Mouse (Mus musculus) spleen, embryonic (tissue): ENCODE measurements at regions not wholly inside any gene's neighbourhood (a gene's known extent, or its start where the extent isn't known, plus 50 kb on each side); places are given as distances from the start of the nearest gene placed in this dataset.
"Not testable (repeated sequence)": the region's sequence is repeated elsewhere in the genome, so short reads cannot be mapped to it uniquely, and the experiment has no call there.

Source experiments
- CTCF ChIA-PET: fragments of 350-600 bp; sonication (Branson Sonifier 250); formaldehyde crosslinking; loops from one replicate; lab custom pipeline; 2022; lab: Charles Lee

DNA sequence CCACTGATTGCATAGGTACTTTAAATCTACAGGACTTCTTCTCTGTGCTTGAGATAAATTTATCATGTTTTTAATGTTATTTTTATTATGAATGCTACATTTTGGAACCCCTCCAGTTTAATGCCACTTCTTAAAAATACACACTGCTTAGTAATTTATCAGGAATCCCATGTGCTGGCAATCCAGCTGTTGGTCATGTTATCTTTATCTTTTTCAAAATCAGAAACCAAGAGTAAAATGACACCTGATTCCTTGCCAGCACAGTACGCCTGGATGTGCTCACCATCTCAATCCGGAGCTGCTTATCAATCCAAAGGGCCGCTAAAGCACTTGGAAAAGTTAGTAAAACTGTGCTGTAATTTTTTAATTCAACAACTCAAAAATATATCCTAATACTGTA lies 497.1 kb downstream of the Hdgfl1 start:
- CTCF ChIA-PET: no interaction called here

DNA sequence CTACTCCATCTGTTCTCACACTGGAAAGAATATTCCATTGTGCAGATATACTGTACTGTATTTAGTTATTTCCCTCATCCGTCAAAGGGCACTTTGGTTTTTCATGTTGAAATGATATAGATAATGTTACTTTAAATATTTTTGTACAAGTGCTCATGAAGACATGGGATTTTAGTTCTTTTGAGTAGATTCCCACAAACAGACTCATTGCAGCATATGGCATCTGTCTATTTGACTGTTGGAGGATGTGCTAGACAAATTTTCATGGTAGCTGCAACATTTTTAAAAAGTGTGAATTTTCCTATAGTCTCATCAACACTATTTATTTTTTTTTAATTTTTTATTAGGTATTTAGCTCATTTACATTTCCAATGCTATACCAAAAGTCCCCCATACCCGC lies 502.5 kb downstream of the Hdgfl1 start:
- CTCF ChIA-PET: no interaction called here

DNA sequence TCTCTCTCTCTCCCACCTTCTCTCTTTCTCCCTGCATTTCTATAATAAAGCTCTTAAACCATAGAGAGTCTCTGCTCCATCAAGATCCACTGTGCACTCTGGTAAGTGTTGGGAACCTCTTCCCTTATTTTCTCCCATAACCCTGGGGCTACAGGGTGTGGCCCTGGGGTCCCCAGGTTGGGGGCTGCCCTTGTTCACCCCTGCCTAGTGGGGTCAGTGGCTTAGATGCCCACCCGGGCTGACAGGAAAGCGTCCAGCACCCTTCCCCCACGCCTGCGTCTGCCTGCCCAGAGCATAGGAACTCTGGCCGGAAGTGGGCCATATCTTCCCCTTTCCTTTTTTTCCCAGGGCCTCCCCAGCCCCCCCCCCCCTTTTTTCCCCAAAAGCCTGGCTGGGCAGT lies 534.0 kb downstream of the Hdgfl1 start:
- CTCF ChIA-PET: no interaction called here

- CTCF ChIA-PET: no interaction called here
These were observed 535.3 kb downstream of the Hdgfl1 start for GRCm38 (mm10) chr13:26234703-26235102.

DNA sequence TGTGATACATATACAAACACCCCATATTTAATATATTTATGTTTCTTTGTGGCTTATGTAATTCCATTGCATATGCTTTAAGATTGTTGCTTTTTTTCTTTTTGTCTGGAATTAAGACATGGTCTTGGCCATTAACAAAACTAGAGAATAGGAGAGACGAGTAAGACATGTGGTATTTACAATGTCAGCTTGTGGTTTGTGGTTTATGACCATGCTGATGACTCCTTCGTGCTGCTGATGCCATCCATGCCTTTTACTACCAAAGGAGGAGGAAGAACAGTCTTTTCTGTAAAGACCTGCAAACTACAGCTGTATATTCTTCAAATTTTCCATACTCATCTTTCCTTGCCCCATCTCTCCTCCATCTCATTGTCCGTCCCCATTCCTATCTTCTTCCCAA lies 552.7 kb downstream of the Hdgfl1 start:
- CTCF ChIA-PET: no interaction called here

GRCm38 (mm10) chr13:26216579-26216978 lies 553.4 kb downstream of the Hdgfl1 start:
- CTCF ChIA-PET: no interaction called here

DNA sequence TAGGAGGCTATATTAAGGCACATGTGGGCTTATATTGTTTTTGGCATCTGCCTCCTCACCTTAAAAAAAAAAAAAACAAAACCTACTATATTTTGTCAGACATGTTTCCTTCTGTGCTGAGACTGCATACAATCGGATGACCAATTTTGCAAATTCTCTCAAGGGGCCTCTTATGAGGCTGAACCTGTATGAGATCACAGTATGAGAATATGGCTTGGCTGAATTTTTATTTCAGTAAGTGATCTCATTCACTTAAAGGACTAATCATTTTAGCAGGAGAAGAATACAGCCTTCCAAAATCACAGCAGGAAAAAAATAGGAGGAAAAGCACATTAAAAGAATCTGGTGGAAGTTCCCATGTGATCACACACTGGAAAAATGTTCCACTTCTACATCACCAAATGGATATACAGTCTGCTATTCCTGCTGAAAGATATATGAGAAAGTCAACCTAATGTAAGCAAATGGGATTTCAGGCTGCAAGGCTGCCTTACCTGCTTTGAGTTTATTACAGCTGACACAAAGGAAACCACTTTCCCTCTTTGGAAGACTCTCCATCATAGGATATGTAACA lies 564.3 kb downstream of the Hdgfl1 start:
- CTCF ChIA-PET: no interaction called here

DNA sequence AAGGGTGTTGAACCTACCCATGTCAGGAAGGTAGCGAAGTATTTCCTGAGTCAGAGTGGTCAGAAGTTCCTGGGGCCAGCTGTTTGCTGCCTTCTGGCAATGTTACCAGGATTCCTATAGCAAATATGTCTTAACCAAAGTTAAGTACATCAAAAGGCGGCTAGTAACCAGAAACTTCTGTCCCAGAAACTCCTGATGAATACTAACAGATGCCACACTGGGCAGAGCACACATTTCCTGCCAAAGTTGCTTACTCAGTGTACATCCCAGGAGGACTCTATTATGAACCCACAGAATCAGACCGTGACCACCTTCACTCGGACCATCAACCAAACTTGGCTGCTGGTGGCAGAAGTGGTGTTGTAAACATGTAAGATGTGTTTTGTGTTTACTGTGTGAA lies 575.3 kb downstream of the Hdgfl1 start:
- CTCF ChIA-PET: no interaction called here

DNA sequence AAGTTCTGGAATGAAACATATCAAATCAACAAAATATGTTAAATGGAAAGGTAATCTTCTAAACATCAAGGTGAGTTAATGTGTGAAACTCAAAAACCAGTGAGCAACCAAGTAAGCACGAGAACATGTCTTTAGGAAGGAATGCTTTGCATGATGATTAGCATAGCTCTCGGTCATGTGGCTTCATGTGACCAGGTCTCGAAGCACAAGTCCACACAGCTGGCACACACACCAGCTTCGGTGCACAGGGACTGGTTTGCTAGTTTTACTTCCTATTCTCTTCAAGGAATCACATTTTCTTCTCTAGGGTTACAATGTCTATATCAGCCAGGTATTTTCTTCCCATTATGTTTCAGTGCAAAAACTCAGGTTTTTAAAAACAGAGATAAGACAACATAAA lies 586.1 kb downstream of the Hdgfl1 start:
- CTCF ChIA-PET: no interaction called here

GRCm38 (mm10) chr13:26171891-26172482 lies 598.0 kb downstream of the Hdgfl1 start:
- CTCF ChIA-PET: no interaction called here

DNA sequence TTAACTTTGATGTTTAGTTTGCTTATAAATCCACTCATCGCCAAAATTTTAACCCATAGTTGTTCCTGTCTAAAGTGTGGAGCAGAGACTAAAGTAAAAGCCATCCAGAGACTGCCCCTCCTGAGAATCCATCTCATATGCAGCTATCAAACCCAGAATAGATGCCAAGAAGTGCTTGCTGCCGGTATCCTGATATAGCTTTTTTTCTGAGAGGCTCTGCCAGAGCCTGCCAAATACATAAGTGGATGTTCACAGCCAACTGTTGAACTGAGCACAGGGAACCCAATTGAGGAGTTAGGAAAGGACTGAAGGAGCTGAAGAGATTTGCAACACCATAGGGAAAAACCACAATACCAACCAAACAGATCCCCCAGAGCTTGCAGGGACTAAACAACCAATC lies 600.3 kb downstream of the Hdgfl1 start:
- CTCF ChIA-PET: no interaction called here

DNA sequence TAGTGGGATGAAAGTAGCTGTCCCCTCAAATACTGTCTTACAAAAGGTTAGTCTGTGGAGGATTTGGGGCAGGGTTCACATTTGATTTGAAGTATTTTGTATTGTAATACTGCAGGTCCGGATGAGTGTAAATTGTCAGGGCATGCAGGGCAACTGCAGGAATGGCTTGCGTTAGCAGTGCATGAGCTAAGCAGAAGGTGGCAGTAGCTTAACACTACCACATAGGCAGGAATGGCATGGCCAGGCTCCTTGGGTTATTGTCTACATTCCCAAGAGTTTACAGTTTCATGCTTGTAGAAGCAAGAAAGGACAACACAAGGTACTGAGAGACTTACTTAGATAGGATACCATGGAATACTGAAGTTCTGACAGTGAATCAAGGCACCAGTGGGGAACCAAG lies 611.3 kb downstream of the Hdgfl1 start:
- CTCF ChIA-PET: no interaction called here

DNA sequence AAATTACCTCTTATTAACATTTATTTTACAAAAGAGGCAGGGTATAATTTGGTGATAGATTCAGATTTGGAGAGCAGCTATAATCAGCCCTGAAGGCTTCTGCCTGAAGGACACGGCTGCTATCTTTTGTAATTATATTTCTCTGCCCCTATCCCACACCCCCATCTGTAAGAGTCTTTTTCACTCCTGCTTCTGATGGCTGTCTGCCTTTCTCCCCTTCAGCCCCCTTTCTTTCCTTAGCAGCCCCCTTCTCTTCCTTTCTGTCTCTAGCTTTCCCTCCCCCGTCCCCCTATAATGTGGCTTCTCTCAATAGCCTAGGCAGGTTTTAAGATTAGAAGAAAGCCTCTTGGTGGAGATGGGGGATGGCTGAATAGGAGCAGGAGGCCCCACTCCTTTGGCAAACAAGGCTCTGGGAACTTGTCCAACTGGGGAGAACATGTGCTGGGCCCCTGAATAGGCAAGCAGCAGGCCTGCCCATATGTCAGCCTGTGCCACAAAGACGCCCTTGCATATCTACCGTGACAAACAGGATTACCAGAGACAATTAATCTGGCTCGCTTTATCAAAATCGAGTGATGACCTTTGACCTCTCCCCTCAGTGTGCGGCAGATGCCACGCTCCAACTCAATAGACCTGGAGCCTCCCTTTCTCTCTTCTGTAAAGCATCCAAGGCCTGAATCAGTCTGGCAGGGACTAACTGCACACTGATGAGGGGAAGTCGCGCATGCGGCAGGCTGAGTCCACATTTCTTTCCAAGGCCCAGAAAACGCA lies 615.1 kb downstream of the Hdgfl1 start:
- CTCF ChIA-PET: no interaction called here

- CTCF ChIA-PET: no interaction called here
These were observed 615.7 kb downstream of the Hdgfl1 start for GRCm38 (mm10) chr13:26154251-26154650.

DNA sequence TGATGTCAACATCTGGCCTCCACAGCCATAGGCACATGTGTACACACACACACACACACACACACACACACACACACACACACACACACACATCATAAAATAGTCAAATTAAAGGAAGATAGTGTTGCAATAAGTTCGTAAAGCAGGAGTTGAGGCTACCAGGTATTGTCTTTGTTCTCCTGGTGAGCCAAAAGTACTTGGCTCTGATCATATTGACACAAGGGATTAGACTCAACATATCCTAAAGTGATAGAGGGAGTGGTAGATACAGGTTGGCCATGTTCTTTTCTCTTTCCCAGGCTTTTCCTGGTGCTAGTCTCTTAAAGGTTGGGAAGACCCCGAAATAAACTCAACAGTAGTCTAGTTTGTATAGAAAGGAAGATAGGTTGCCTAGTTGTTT lies 616.9 kb downstream of the Hdgfl1 start:
- CTCF ChIA-PET: interaction anchor here (0.7 kb wide), 1 partner anchor 180 kb away, joined by 20 read pairs; no protein-coding TSS in a partner anchor

- CTCF ChIA-PET: no interaction called here
These were observed 619.5 kb downstream of the Hdgfl1 start for GRCm38 (mm10) chr13:26150426-26150825.

GRCm38 (mm10) chr13:26142811-26143210 lies 627.2 kb downstream of the Hdgfl1 start:
- CTCF ChIA-PET: no interaction called here

- CTCF ChIA-PET: no interaction called here
These were observed 650.6 kb downstream of the Hdgfl1 start for GRCm38 (mm10) chr13:26119363-26119762.

GRCm38 (mm10) chr13:26114136-26114535 lies 655.8 kb downstream of the Hdgfl1 start:
- CTCF ChIA-PET: no interaction called here

DNA sequence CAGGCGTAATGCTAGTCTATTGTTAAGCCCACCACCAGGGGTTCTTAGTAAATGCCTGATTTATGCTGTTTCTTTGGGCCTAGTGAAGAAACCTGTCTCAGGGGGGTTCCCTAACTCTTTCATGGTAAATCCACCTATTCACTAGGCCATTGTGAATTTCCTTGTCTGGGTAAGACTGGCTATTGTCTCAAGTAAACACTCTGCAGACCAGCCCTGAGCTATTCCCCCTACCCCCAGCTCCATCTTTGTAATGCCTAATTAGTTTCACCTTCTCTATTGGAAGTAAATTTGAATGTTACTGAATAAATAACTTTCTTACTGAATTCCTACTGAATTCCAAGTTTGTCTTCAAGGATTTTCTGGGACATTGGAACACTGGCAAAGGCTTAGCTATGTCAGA lies 656.2 kb downstream of the Hdgfl1 start:
- CTCF ChIA-PET: not testable (repeated sequence)

- CTCF ChIA-PET: no interaction called here
These were observed 657.4 kb downstream of the Hdgfl1 start for GRCm38 (mm10) chr13:26112579-26112978.

GRCm38 (mm10) chr13:26109013-26109412 lies 661.0 kb downstream of the Hdgfl1 start:
- CTCF ChIA-PET: no interaction called here

DNA sequence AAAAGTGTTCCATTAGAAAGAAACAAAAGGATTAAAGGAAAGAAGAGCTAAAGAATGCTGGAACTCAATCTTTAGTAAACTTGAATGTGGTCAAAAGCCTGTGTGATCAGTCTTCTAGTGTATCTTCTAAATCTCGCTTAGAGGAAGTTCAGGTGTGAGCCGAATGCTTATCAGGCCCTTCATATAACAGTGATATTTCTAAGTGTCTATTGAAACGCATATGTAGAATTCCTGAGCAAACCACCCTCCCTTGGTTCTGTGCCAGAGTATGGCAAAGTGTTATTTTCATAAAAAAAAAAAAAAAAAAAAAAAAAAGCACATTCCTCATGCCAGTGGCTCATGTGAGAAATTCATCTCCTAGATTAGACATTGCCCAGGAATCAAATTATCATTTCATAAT lies 681.2 kb downstream of the Hdgfl1 start:
- CTCF ChIA-PET: no interaction called here
